Mouse (Mus musculus) layer of hippocampus, adult 18-20 months (tissue): Measurements from ENCODE around the gene S100a11. TPM values are rescaled to one million over a fixed set of nuclear protein-coding genes. Genes with fewer than 3 reads are reported as not detected.
"Not testable (repeated sequence)": the region's sequence is repeated elsewhere in the genome, so short reads cannot be mapped to it uniquely, and the experiment has no call there.

ENCODE experiments used
- DNase-seq, 2 experiments: peaks; one replicate each; pipeline ENCODE4 v3.0.0; 2022; ENCODE audit warnings: low spot score in 2 of 2
- total RNA-seq, 2 experiments: library from RNA; stranded (reverse); gene quantifications; 2 replicates each; pipeline ENCODE4 v1.2.3; 2021

The S100a11 gene
- total RNA-seq, 2 experiments from 2014 or later, result 7.1 to 8.3 TPM

GRCm38 (mm10) chr3:93521462-93522057, 1.3 kb downstream of the S100a11 start:
- DNase-seq, result no peak

DNA sequence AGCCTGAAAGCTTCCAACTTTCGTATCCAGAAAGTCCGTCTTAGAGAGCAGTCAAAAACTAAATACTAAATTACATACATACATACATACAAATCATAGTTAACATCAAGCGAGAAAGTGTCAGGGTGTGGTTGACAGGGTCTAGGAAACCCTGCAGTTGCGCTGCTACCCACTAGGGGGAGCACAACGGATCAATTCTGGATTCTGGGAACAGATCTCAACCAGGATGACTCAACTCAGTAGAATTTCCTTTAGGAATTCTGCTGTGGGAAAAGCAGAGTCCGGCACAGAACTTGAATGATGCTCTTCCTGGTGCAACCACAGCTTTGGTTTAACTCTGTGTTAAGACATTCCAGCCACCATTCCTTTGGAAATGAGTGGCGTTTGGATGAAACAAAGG, 2.3 kb downstream of the S100a11 start:
- peak; percentile 34 to 77 for DNase-seq

GRCm38 (mm10) chr3:93527300-93527699, 7.0 kb downstream of the S100a11 start:
- no peak for DNase-seq

DNA sequence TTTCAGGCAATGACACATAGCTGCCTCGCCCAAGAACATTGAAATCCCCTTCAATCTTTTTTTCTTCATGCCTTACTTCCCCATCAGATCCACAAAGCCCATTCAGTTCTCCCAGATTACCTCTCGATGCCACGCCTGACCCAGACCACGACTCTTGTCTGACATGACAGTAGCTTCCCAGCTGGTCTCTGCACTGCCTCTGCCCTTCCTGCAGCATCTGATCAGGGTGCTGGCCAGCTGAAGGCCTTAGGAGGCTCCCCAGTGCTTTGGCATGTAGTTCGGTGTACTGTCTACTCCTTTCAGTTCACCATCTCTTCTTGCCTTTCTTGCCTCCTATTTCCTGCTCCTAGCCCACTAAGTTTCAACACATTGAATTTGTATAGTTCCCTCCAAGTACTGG, 8.5 kb downstream of the S100a11 start:
- no peak for DNase-seq

- no peak for DNase-seq
Measured at GRCm38 (mm10) chr3:93537068-93537576, 16.8 kb downstream of the S100a11 start.

DNA sequence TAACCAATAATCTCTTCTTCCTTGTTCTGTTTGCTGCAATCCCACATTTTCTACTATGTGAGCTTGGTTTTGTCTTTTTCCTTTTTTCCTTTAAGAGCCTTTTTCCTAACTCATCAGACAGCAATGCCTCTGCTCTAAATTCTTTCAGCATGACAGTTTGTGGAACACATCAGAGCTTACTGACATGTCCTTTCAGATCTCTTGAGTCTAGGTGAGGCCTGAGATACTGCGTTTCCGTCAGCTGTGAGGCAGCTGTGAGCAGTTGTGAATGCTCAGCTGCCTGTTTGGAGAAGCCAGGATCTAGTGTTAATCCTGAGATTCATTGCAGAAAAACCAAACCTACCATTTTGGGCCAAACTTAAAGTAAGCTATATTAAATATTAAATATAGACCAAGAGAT, 18.2 kb downstream of the S100a11 start:
- no peak for DNase-seq

GRCm38 (mm10) chr3:93541501-93541900, 21.2 kb downstream of the S100a11 start:
- DNase-seq, result no peak

GRCm38 (mm10) chr3:93544170-93544569, 23.9 kb downstream of the S100a11 start:
- not testable (repeated sequence) for DNase-seq

DNA sequence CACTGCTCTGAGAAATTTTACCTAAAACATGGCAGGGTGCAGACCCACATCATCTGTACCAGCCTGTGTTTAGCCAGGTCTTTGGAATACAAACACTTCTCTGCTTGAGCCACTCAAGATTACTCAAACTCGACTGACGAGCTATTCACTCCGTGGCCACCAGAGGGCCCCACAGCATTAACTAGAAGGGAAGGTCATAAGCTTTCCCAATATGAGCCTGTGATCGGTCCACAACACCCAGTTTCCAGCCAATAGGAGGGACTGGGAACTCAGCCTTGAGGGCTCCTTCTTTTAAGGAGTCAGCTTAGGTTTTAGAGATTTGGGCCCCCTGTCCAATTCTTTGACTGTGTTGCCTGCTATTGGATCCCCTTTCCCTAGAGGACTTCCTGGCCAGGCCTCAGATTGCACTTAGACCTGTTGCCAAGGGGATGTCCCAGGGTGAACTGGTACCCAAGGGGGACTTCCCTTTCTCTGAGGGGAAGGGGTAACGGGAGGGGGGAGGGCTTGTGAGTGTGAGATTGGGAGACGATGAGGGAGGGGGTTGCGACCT, 26.9 kb downstream of the S100a11 start:
- DNase-seq, result peak; percentile 56 to 86

DNA sequence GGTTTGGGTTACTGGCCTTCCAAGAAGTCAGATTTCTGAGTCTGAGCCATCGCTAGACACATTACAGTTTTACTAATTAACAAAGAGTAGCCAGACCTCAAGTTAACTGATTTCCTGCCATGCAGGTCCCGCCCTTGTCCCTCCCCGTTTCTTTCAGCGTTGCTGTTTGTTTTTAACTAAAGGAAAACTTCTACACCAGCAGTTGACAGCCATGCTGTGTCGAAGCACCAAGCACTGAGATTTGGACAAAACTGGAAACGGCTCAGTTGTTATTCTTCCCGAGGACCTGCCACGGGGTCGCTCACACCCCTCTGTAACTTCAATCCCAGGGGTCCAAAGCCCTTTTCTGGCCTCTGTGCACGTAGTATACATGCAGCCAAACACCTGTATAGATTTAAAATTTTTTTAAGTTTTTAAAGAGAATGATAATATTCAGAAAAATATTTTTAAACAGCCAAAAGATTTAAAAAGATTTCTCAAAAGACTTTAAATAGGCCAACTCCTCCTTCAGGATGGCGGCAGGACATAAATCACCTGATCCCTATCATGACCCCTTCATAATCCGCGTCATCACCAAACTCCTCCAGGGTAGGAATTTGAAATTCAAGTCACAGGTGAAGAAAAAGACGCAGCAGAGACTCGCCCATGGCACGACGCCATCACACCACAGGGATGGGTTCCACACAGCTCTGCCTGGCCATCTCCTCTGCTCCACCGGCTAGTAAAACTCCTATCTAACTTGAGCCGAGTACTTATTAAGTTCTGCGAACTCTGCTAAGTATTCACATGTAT, 27.7 kb downstream of the S100a11 start:
- no peak for DNase-seq

DNA sequence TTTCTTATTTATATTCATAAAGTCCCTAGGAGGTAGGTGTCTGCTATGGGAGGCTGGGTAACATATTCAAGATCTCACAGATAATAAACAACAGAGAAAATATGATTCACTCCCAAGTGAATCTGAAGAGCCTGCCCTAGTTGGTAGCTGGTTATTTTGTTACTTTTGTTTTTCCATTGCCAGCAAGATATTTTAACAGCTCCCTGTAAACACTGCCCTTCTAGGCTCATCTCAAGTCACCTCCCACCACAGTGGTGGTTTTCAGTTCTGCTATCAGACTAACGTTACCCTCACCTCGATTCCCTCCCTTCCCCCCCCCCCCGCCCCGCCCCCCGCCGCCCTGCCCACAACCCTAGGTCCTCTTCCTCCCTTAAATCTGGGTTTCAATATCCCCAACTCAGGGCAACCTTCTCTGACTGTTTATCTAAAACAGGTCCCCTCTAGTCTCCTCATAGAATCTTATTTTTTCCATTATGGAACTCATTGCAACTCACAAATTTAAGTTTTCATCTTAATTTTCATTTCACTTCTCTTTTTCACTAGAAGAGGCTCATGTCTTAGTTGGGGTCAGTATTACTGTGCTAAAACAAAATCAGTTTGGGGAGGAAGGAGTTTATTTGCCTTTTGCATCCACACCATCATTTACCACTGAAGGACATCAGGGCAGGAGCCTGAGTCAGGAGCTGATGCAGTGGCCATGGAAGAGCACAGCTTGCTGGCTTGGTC, 28.4 kb downstream of the S100a11 start:
- DNase-seq, result no peak

- no peak for DNase-seq
Measured at GRCm38 (mm10) chr3:93549986-93550385, 29.7 kb downstream of the S100a11 start.

GRCm38 (mm10) chr3:93551950-93552901, 31.9 kb downstream of the S100a11 start:
- no peak for DNase-seq

DNA sequence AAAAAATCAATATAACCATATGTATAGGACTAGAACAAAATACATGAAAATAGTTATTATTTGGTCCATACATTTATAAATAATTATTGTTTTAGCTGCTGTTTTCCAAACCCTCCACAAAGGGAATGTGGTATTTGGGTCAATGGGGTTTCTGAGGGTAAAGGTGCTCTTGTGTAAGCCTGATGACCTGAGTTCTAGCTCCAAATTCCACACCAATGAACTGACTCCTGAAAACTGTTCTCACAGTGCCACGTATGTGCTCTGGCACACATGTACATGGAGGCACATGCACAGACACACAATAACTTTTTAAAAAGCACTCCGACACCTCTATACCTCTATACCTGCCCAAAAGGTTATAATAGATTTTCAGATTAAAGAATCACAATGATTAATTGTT, 33.0 kb downstream of the S100a11 start:
- no peak for DNase-seq

- no peak for DNase-seq
Measured at GRCm38 (mm10) chr3:93553765-93554378, 33.6 kb downstream of the S100a11 start.

DNA sequence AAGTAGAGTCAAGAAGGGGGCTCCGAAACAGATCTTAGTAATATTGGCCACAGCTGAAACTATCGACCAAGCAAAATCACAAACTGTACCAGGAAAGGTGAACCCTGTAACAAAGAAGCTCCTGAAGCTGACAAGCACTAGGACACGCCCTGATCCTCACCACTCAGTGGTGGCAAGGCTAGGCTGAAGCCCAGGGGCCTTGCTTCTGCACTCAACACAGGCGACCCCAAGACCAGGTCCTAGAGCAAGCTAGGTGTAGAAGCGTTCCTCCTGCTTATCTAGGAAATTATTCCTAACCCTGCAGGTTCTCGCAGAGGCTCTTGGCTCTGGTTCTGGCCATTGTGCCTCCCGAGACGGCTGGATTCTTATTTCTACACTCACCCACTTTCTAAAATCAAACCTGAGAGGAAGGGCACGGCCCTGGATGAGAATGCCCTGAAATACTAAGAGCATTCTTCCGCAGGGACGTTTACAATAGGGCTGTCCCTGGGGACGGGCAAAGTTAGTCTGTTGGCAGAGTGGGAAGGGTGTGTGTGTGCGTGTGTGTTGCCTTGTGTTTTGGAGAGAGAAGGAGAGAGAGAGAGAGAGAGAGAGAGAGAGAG, 34.2 kb downstream of the S100a11 start:
- DNase-seq, result no peak

GRCm38 (mm10) chr3:93554981-93555877, 34.9 kb downstream of the S100a11 start, which contains the start of gene S100a10:
Gene S100a10, plus strand, starts transcription at chr3:93555080.
- peak in 1 of 2 experiments; percentile 13 for DNase-seq

DNA sequence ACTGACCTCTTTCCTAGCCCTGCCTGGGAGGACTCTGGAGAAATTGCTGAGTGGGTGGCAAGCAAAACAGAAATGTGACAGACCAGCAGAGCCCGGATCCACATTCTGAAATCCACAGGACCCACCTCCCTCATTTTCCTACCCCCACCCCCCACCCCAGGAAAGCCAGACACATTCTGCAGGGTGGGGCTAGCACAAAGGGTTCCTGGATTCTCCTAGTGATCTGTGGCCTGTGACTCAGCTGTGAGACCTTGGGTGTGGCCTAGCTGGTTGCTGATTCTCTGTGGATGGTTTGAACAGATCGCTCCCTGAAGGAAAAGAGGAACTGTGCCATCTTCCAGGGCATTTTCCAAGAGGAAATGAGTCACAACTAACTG, 35.6 kb downstream of the S100a11 start:
- no peak for DNase-seq

GRCm38 (mm10) chr3:93556599-93556998, 36.3 kb downstream of the S100a11 start:
- no peak for DNase-seq
